Mouse (Mus musculus) kidney, embryonic 16.5 days (tissue): ENCODE measurements at regions not wholly inside any gene's neighbourhood (a gene's known extent, or its start where the extent isn't known, plus 50 kb on each side); places are given as distances from the start of the nearest gene placed in this dataset.
A peak's percentile ranks its signal among the peaks of the same experiment; 100 is the strongest.

Experiments
- ATAC-seq: fragments of 200-750 bp; cut with Nextera tagmentation; 2 replicates; pipeline ENCODE4 v1.8.0; 2017; ENCODE audit warnings: moderate TSS enrichment; ENCODE audit not compliant: low FRiP score, low TSS enrichment
- H3K27ac ChIP-seq: fragments of 300-500 bp; sonication (generic); 2 replicates; pipeline ENCODE4 v1.5.1; 2014; ENCODE audit warnings: low read length
- H3K27me3 ChIP-seq: fragments of 300-500 bp; sonication (generic); 2 replicates; pipeline ENCODE4 v1.6.1; 2014; ENCODE audit warnings: low read length, control low read depth, mixed read lengths; ENCODE audit not compliant: insufficient read depth
- H3K36me3 ChIP-seq: fragments of 300-500 bp; sonication (generic); 2 replicates; pipeline ENCODE4 v1.6.1; 2014; ENCODE audit warnings: low read length, control low read depth, mixed read lengths; ENCODE audit not compliant: insufficient read depth
- H3K4me1 ChIP-seq: fragments of 300-500 bp; sonication (generic); 2 replicates; pipeline ENCODE4 v1.6.1; 2014; ENCODE audit warnings: low read length, control low read depth, mixed read lengths; ENCODE audit not compliant: insufficient read depth
- H3K4me2 ChIP-seq: fragments of 300-500 bp; sonication (generic); replicated peaks from 2 replicates; pipeline ENCODE4 v1.6.1; 2014; ENCODE audit warnings: low read depth, low read length
- H3K4me3 ChIP-seq: fragments of 300-500 bp; sonication (generic); 2 replicates; pipeline ENCODE4 v1.5.1; 2014; ENCODE audit warnings: mild to moderate bottlenecking, low read length
- H3K9ac ChIP-seq: fragments of 300-500 bp; sonication (generic); replicated peaks from 2 replicates; pipeline ENCODE4 v1.6.1; 2014; ENCODE audit warnings: low read length
- H3K9me3 ChIP-seq: fragments of 300-500 bp; sonication (generic); 2 replicates; pipeline ENCODE4 v1.6.1; 2016; ENCODE audit warnings: low read length, control low read depth
- WGBS: fragments of 180-500 bp; shearing (Covaris S2); extraction: QIAGEN DNeasy Blood & Tissue Kit; methylation state at CpG from one replicate; pipeline ENCODE4 v1.1.7; 2014; 5-methylcytosine and 5-hydroxymethylcytosine counted together

GRCm38 (mm10) chr8:26264869-26265321 is 145.6 kb downstream of the Gm45692 start:
- no peak for ATAC-seq
- WGBS, result 48% methylated on average over 11 of the region's 11 CpGs
- H3K36me3 ChIP-seq, result no peaks in the 10 kb centered on the region
- peaks cover 24% of the 10 kb centered on the region for H3K4me1 ChIP-seq
- H3K9me3 ChIP-seq, result no peaks in the 10 kb centered on the region; the same call in 1 of the 2 replicates
- H3K4me2 ChIP-seq, result no peak overlapping the region
- no peaks in the 10 kb centered on the region for H3K27me3 ChIP-seq
- no peak overlapping the region for H3K4me3 ChIP-seq
- H3K9ac ChIP-seq, result no peak overlapping the region
- H3K27ac ChIP-seq, result no peak overlapping the region

DNA sequence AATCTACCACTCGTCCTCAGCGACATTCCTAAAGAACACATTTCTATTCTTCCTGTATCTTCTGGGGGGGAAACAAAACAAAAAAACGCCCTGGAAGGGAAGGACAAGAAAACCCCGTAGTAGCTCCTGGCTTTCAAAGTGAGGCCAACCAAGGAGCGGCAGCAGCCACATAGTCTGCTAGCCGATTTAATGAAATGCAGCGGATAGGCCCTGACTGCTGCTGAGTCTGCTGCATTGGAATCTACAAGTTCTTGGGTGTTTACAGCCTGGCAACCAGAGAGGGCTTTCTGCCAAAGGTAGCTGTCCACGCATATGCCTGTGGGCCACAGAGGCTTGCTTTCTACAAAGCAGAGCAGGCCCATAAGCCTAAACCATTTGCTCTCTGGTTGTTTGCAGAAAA is 146.0 kb downstream of the Gm45692 start:
- Histone ChIP-seq H3K4me1 (peaks cover 24% of the 10 kb centered on the region), H3K4me3 (no peak overlapping the region), H3K4me2 (no peak overlapping the region), H3K27me3 (no peaks in the 10 kb centered on the region), H3K9me3 (no peaks in the 10 kb centered on the region; the same call in 1 of the 2 replicates), H3K36me3 (no peaks in the 10 kb centered on the region), H3K9ac (no peak overlapping the region), H3K27ac (no peak overlapping the region)
- ATAC-seq, result no peak
- WGBS, result 42% methylated on average over 8 of the region's 8 CpGs

DNA sequence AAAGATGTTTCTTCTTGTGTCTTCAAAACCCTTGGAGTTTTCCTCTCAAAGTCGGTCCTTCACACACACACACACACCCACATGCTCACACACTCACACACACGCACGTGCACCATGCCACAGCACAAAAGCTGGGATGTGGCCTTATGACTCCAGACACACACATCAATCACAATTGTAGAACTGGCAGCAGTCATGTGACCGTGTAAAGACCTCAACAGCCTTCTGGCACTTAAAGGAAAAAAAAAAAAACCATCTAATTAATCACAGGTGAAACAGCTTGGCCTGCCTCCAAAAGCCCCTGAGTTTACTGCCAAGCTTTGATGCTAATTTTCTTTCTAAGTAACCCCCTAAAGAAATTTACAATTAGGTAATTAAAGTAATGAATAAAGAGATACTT is 147.1 kb downstream of the Gm45692 start:
- ATAC-seq, result no peak
- no peak overlapping the region for H3K9ac ChIP-seq
- no peak overlapping the region for H3K4me3 ChIP-seq
- no peak overlapping the region for H3K4me2 ChIP-seq
- H3K27me3 ChIP-seq, result no peaks in the 10 kb centered on the region
- H3K4me1 ChIP-seq, result peaks cover 24% of the 10 kb centered on the region
- WGBS, result 26% methylated on average over 4 of the region's 4 CpGs
- no peaks in the 10 kb centered on the region for H3K36me3 ChIP-seq
- H3K27ac ChIP-seq, result no peak overlapping the region
- no peaks in the 10 kb centered on the region; the same call in 1 of the 2 replicates for H3K9me3 ChIP-seq

DNA sequence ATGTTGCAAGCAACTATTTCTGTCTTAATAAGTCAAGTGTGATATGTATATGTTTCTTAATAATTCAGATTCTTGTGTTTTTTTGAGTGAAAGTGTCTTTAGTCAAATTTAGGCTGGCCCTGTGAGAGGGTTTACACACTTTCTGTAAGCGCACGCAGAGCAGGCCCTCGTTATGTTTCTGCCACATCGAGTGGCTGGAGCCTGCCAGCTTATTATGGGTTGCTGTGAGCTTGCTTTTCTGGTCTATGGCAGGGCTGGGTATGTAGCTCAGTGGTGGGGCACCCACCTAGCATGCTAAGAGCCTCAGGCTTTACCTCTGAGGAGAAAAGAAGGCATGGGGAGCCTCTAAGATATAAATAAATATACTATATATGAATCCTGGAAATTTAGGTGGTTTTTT is 148.2 kb downstream of the Gm45692 start:
- no peak for ATAC-seq
- H3K4me2 ChIP-seq, result no peak overlapping the region
- peaks cover 24% of the 10 kb centered on the region for H3K4me1 ChIP-seq
- 71% methylated on average over 4 of the region's 4 CpGs for WGBS
- H3K27me3 ChIP-seq, result no peaks in the 10 kb centered on the region
- H3K36me3 ChIP-seq, result no peaks in the 10 kb centered on the region
- H3K27ac ChIP-seq, result no peak overlapping the region
- no peaks in the 10 kb centered on the region; the same call in 1 of the 2 replicates for H3K9me3 ChIP-seq
- H3K9ac ChIP-seq, result no peak overlapping the region
- no peak overlapping the region for H3K4me3 ChIP-seq

DNA sequence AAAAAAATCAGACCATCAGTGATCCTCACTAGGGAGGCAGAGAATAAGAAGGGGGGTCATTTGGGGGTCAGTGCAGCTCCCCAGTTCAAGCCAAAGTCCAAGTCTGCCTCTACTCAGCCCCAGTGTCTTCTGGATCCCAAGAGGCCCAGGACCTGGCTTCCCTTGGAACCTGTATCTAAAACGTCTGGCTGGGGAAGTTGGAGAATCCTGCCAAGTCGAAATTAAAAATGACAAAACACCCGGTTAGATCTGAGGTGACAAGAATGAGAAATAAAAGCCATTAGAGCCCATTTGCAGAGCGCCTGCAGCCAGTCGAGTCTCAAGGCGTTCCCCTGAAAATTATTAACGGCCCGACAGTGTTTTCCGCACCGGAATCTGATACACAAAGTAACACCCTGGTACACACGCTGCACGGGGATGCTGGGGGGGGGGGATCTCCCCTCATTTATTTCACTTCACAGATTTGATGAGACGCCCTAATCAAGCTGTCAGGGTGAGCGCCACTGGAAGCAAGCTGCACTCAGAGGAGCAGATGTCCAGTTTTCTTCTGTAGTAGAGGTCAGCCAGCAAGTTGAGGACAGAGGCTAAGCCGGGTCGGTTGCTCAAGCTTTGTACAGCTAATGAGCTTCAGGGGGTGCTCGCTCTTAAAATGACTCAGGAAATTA is 149.5 kb downstream of the Gm45692 start:
- H3K4me2 ChIP-seq, result peak overlapping the region; percentile 25; the same call in 1 of the 2 replicates
- no peak overlapping the region for H3K4me3 ChIP-seq
- no peaks in the 10 kb centered on the region for H3K36me3 ChIP-seq
- no peak for ATAC-seq
- peaks cover 35% of the 10 kb centered on the region for H3K4me1 ChIP-seq
- H3K9me3 ChIP-seq, result no peaks in the 10 kb centered on the region; the same call in 1 of the 2 replicates
- H3K27me3 ChIP-seq, result no peaks in the 10 kb centered on the region
- no peak overlapping the region for H3K27ac ChIP-seq
- H3K9ac ChIP-seq, result no peak overlapping the region
- 13% methylated on average over 17 of the region's 17 CpGs for WGBS

DNA sequence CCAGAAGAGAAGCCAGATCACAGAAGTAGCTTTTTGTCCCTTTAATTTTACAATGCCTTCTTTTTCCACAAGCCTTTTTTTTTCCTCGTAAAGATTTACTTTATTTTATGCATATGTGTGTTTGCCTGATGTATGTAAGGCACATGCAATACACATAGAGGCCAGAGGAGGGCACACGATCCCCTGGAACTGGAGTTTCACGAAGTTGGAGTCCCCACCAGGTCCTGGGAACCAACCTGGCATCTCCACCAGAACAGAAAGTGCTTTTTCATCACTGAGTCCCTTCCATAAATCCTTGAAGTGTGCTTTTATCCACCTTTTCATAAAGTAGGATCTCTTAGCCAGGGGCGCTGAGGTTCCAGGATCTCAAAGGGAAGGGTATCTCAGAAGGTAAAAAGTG is 152.8 kb downstream of the Gm45692 start:
- no peak for ATAC-seq
- no peaks in the 10 kb centered on the region for H3K9me3 ChIP-seq
- no peak overlapping the region for H3K27ac ChIP-seq
- 48% methylated on average over 4 of the region's 4 CpGs for WGBS
- peaks cover 26% of the 10 kb centered on the region for H3K4me1 ChIP-seq
- H3K4me3 ChIP-seq, result no peak overlapping the region
- H3K36me3 ChIP-seq, result no peaks in the 10 kb centered on the region
- no peak overlapping the region for H3K4me2 ChIP-seq
- H3K9ac ChIP-seq, result no peak overlapping the region
- 0 out of 2 replicates have a peak, but pooled peaks cover 6% of the 10 kb centered on the region for H3K27me3 ChIP-seq

GRCm38 (mm10) chr8:26272675-26273414 is 153.5 kb downstream of the Gm45692 start:
- Histone ChIP-seq H3K9me3 (no peaks in the 10 kb centered on the region), H3K27me3 (0 out of 2 replicates have a peak, but pooled peaks cover 6% of the 10 kb centered on the region), H3K4me3 (peak overlapping the region; percentile 13), H3K9ac (no peak overlapping the region), H3K36me3 (no peaks in the 10 kb centered on the region), H3K4me2 (peak overlapping the region; percentile 38), H3K4me1 (peaks cover 26% of the 10 kb centered on the region), H3K27ac (no peak overlapping the region)
- WGBS, result 32% methylated on average over 21 of the region's 21 CpGs
- ATAC-seq, result 0 out of 2 replicates have a peak, but pooled peaks have one; percentile 18

GRCm38 (mm10) chr8:26273415-26273760 is 154.1 kb downstream of the Gm45692 start:
- H3K4me3 ChIP-seq, result peak overlapping the region; percentile 13
- H3K9me3 ChIP-seq, result no peaks in the 10 kb centered on the region
- no peak overlapping the region for H3K27ac ChIP-seq
- peaks cover 23% of the 10 kb centered on the region for H3K4me1 ChIP-seq
- 4% methylated on average over 12 of the region's 12 CpGs for WGBS
- no peaks in the 10 kb centered on the region for H3K36me3 ChIP-seq
- 0 out of 2 replicates have a peak, but pooled peaks cover 6% of the 10 kb centered on the region for H3K27me3 ChIP-seq
- no peak overlapping the region for H3K9ac ChIP-seq
- H3K4me2 ChIP-seq, result peak overlapping the region; percentile 38
- no peak for ATAC-seq

- WGBS, result 62% methylated on average over 5 of the region's 5 CpGs
- peak overlapping the region; percentile 38 for H3K4me2 ChIP-seq
These were observed 154.5 kb downstream of the Gm45692 start for GRCm38 (mm10) chr8:26273792-26274191.

GRCm38 (mm10) chr8:26274481-26274880 is 155.1 kb downstream of the Gm45692 start:
- no peak overlapping the region for H3K4me3 ChIP-seq

More at GRCm38 (mm10) chr8:26273792-26274191, 154.5 kb downstream of the Gm45692 start:
- Histone ChIP-seq H3K36me3 (no peaks in the 10 kb centered on the region), H3K9me3 (no peaks in the 10 kb centered on the region), H3K4me1 (peaks cover 19% of the 10 kb centered on the region), H3K4me3 (no peak overlapping the region), H3K27ac (no peak overlapping the region), H3K27me3 (0 out of 2 replicates have a peak, but pooled peaks cover 6% of the 10 kb centered on the region), H3K9ac (no peak overlapping the region)
- no peak for ATAC-seq

More at GRCm38 (mm10) chr8:26274481-26274880, 155.1 kb downstream of the Gm45692 start:
- H3K4me2 ChIP-seq, result no peak overlapping the region
- H3K36me3 ChIP-seq, result no peaks in the 10 kb centered on the region
- H3K9ac ChIP-seq, result no peak overlapping the region
- no peak for ATAC-seq
- H3K9me3 ChIP-seq, result no peaks in the 10 kb centered on the region
- 0 out of 2 replicates have a peak, but pooled peaks cover 6% of the 10 kb centered on the region for H3K27me3 ChIP-seq
- peaks cover 14% of the 10 kb centered on the region; the same call in 1 of the 2 replicates for H3K4me1 ChIP-seq
- no peak overlapping the region for H3K27ac ChIP-seq
- 96% methylated on average over 6 of the region's 6 CpGs for WGBS
